10 mouse cellular contexts compared by ENCODE assay signal in the genomic region with DNA sequence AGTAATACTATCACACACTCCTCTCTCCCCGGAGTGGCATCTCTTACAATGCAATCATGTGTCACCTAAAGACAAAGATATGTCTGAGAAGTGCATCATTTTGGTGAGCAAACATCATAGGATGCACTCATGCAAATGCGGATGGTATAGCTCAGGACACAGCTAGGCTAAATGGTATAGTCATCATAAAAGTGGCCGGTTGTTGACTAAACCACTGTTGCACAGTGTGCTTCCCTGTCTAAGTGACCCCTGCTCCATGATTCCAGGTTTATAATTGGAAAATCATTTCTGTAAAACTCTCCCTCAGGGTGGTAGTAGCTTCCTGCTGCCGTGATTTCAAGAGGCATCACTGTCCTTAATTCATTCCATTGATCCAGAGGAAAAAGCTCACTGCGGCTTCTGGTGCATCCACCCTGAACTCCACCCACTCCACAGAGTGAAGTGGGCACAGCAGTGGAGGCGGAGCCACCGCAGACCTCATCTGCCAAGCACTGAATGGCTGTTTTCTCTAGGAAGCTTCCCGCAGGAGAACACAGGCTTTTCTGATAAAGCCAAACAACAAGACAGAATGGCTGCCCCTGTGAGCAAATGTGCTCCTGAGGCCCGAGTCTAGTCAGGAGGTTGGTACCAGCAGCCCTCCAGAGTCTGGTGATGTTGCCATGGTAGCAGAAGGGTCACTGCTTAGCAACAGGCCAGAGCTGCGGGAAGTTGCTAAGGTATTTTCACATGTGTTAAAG. TPM values are rescaled to one million over a fixed set of nuclear protein-coding genes. Genes with fewer than 3 reads are reported as not detected.
A peak's percentile ranks its signal among the peaks of the same experiment; 100 is the strongest.
DNase-seq lines count a peak whose midpoint lies in the region; ATAC-seq and TF ChIP-seq lines count a peak whose summit lies in the region.
"Had no signal": no experiment of that assay in that cellular context is flagged by ENCODE, and none has a peak within 500 bp of the region (broad histone marks: within the 10 kb centered on the region; RNA-seq: fewer than 3 reads in every experiment).

No protein-coding gene starts in this region.

- H3K9me3 ChIP-seq in stomach, embryonic 14.5 days (ENCODE audit: control insufficient read depth, low read depth, low read length): no peaks in the 10 kb centered on the region
- no peaks in the 10 kb centered on the region for H3K9me3 ChIP-seq in stomach, postnatal 0 days (ENCODE audit: control insufficient read depth, low read length)
- H3K9me3 ChIP-seq in hindbrain, embryonic 16.5 days (ENCODE audit: control insufficient read depth, low read length): no peaks in the 10 kb centered on the region
- H3K9me3 ChIP-seq in midbrain, embryonic 10.5 days (replicated peaks): no peaks in the 10 kb centered on the region
- H3K9me3 ChIP-seq in stomach, embryonic 16.5 days (replicated peaks; ENCODE audit: control insufficient read depth, low read length): no peaks in the 10 kb centered on the region
- no peaks in the 10 kb centered on the region; the same call in 1 of the 2 replicates for H3K9me3 ChIP-seq in heart, embryonic 11.5 days (replicated peaks; ENCODE audit: control insufficient read depth, low read length)

- no peak for DNase-seq in stomach, postnatal 0 days (ENCODE audit: low spot score)
- DNase-seq in midbrain, embryonic 10.5 days (ENCODE audit: low spot score): peak; percentile 37
- no peak for DNase-seq in urinary bladder, postnatal 4 days (ENCODE audit: low spot score in 2 of 2)
- no peak for DNase-seq in ovary, postnatal 10 days (ENCODE audit: low spot score)
- DNase-seq: heart, postnatal 4 days had no signal

- H3K27me3 ChIP-seq in stomach, embryonic 14.5 days (ENCODE audit: control insufficient read depth, insufficient read depth, low read length): no peaks in the 10 kb centered on the region
- H3K27me3 ChIP-seq in stomach, postnatal 0 days (ENCODE audit: control insufficient read depth, insufficient read depth, low read length): no peaks in the 10 kb centered on the region
- H3K27me3 ChIP-seq in hindbrain, embryonic 16.5 days (replicated peaks; ENCODE audit: control insufficient read depth, insufficient read depth, low read length): no peaks in the 10 kb centered on the region
- no peaks in the 10 kb centered on the region for H3K27me3 ChIP-seq in midbrain, embryonic 10.5 days (ENCODE audit: low read depth, poor library complexity, severe bottlenecking)
- no peaks in the 10 kb centered on the region for H3K27me3 ChIP-seq in stomach, embryonic 16.5 days (ENCODE audit: control insufficient read depth, insufficient read depth, low read length)
- H3K27me3 ChIP-seq in heart, embryonic 11.5 days (ENCODE audit: control insufficient read depth, insufficient read depth, low read length): no peaks in the 10 kb centered on the region

- no peak for TF ChIP-seq EP300 in stomach, postnatal 0 days (optimal IDR thresholded peaks at IDR 0.05)

- no peak for ATAC-seq in stomach, embryonic 14.5 days (ENCODE audit: insufficient number of reproducible peaks, insufficient read depth, low FRiP score, low read depth)
- no peak for ATAC-seq in stomach, postnatal 0 days (ENCODE audit: low FRiP score, low TSS enrichment)
- ATAC-seq in hindbrain, embryonic 16.5 days: peak; percentile 93
- ATAC-seq in stomach, embryonic 16.5 days (ENCODE audit: insufficient read depth, low FRiP score): no peak
- ATAC-seq in heart, embryonic 11.5 days (replicated peaks; ENCODE audit: insufficient number of reproducible peaks, low FRiP score, low TSS enrichment): no peak

- peak overlapping the region; percentile 2; the same call in 1 of the 2 replicates for H3K27ac ChIP-seq in stomach, embryonic 14.5 days (ENCODE audit: low read length)
- no peak overlapping the region for H3K27ac ChIP-seq in stomach, postnatal 0 days (replicated peaks)
- H3K27ac ChIP-seq in hindbrain, embryonic 16.5 days (ENCODE audit: low read depth, low read length): peak overlapping the region; percentile 80
- H3K27ac ChIP-seq in midbrain, embryonic 10.5 days (replicated peaks): peak overlapping the region; percentile 70
- 0 out of 2 replicates have a peak overlapping the region, but pooled peaks have one; percentile 23 for H3K27ac ChIP-seq in stomach, embryonic 16.5 days (ENCODE audit: low read length)
- H3K27ac ChIP-seq in heart, embryonic 11.5 days (ENCODE audit: low read depth, low read length): no peak overlapping the region
- H3K27ac ChIP-seq: macrophage had no signal

- H3K4me1 ChIP-seq in stomach, embryonic 14.5 days (ENCODE audit: control insufficient read depth, insufficient read depth, low read length): peaks cover 10% of the 10 kb centered on the region
- peaks cover 3% of the 10 kb centered on the region; the same call in 1 of the 2 replicates for H3K4me1 ChIP-seq in stomach, postnatal 0 days (replicated peaks; ENCODE audit: control insufficient read depth, insufficient read depth)
- H3K4me1 ChIP-seq in hindbrain, embryonic 16.5 days (ENCODE audit: control insufficient read depth, insufficient read depth, low read depth, low read length): peaks cover 28% of the 10 kb centered on the region
- H3K4me1 ChIP-seq in midbrain, embryonic 10.5 days: peaks cover 21% of the 10 kb centered on the region
- peaks cover 15% of the 10 kb centered on the region for H3K4me1 ChIP-seq in stomach, embryonic 16.5 days (ENCODE audit: control insufficient read depth, insufficient read depth, low read length)
- H3K4me1 ChIP-seq in heart, embryonic 11.5 days (ENCODE audit: control insufficient read depth, insufficient read depth, low read length): no peaks in the 10 kb centered on the region

- H3K4me2 ChIP-seq in stomach, embryonic 14.5 days (replicated peaks; ENCODE audit: low read depth, low read length): no peak overlapping the region
- no peak overlapping the region for H3K4me2 ChIP-seq in stomach, postnatal 0 days (replicated peaks; ENCODE audit: low read depth)
- peak overlapping the region; percentile 25 for H3K4me2 ChIP-seq in hindbrain, embryonic 16.5 days (ENCODE audit: low read length)
- no peak overlapping the region for H3K4me2 ChIP-seq in stomach, embryonic 16.5 days (ENCODE audit: low read depth, low read length)
- H3K4me2 ChIP-seq in heart, embryonic 11.5 days: no peak overlapping the region

- WGBS in stomach, embryonic 14.5 days: 63% methylated on average over 10 of the region's 10 CpGs
- 64% methylated on average over 10 of the region's 10 CpGs for WGBS in stomach, postnatal 0 days
- WGBS in hindbrain, embryonic 16.5 days: 29% methylated on average over 10 of the region's 10 CpGs
- WGBS in midbrain, embryonic 10.5 days: 64% methylated on average over 10 of the region's 10 CpGs
- WGBS in stomach, embryonic 16.5 days: 63% methylated on average over 10 of the region's 10 CpGs
- 67% methylated on average over 10 of the region's 10 CpGs for WGBS in heart, embryonic 11.5 days (ENCODE audit: insufficient replicate concordance)

- no peaks in the 10 kb centered on the region for H3K36me3 ChIP-seq in stomach, embryonic 14.5 days (ENCODE audit: control insufficient read depth, insufficient read depth, low read length)
- H3K36me3 ChIP-seq in stomach, postnatal 0 days (ENCODE audit: control insufficient read depth, insufficient read depth, low read length): no peaks in the 10 kb centered on the region
- H3K36me3 ChIP-seq in hindbrain, embryonic 16.5 days (ENCODE audit: control insufficient read depth, insufficient read depth, low read length): no peaks in the 10 kb centered on the region
- H3K36me3 ChIP-seq in midbrain, embryonic 10.5 days: no peaks in the 10 kb centered on the region
- H3K36me3 ChIP-seq in stomach, embryonic 16.5 days (ENCODE audit: control insufficient read depth, insufficient read depth, low read length): no peaks in the 10 kb centered on the region
- H3K36me3 ChIP-seq in heart, embryonic 11.5 days (ENCODE audit: control insufficient read depth, insufficient read depth, low read length): no peaks in the 10 kb centered on the region

- H3K4me3 ChIP-seq in stomach, embryonic 14.5 days (ENCODE audit: low read depth, low read length): no peak overlapping the region
- H3K4me3 ChIP-seq in stomach, postnatal 0 days (ENCODE audit: low read depth, low read length): no peak overlapping the region
- no peak overlapping the region for H3K4me3 ChIP-seq in hindbrain, embryonic 16.5 days (ENCODE audit: low read length)
- no peak overlapping the region for H3K4me3 ChIP-seq in midbrain, embryonic 10.5 days
- no peak overlapping the region for H3K4me3 ChIP-seq in stomach, embryonic 16.5 days (replicated peaks; ENCODE audit: low read length)
- H3K4me3 ChIP-seq in heart, embryonic 11.5 days (ENCODE audit: low read depth, low read length): no peak overlapping the region

- no peak overlapping the region for H3K9ac ChIP-seq in stomach, embryonic 14.5 days (replicated peaks; ENCODE audit: low read depth, low read length)
- H3K9ac ChIP-seq in stomach, postnatal 0 days (ENCODE audit: low read length): no peak overlapping the region
- H3K9ac ChIP-seq in hindbrain, embryonic 16.5 days (ENCODE audit: low read depth, low read length): peak overlapping the region; percentile 46; the same call in 1 of the 2 replicates
- H3K9ac ChIP-seq in stomach, embryonic 16.5 days (ENCODE audit: low read length): no peak overlapping the region
- H3K9ac ChIP-seq in heart, embryonic 11.5 days (ENCODE audit: low read depth, low read length): no peak overlapping the region

- no peak for TF ChIP-seq CTCF in stomach, postnatal 0 days (IDR thresholded peaks at IDR 0.05; ENCODE audit: low read depth)

RNA-seq across cellular contexts. Expression of gene Rpl10-ps3, which starts 38.9 kb away (rescaled TPM):
- polyA plus RNA-seq in stomach, embryonic 14.5 days (2014; fragmentation: Nextera tagmentation; extraction: Ambion mirVana): 361 and 375 TPM in 2 replicates
- 215 and 244 TPM in 2 replicates for polyA plus RNA-seq in stomach, postnatal 0 days (2015; fragmentation: Nextera tagmentation; extraction: Ambion mirVana)
- 106 and 154 TPM in 2 replicates for polyA plus RNA-seq in hindbrain, embryonic 16.5 days (2015; fragmentation: Nextera tagmentation; extraction: Ambion mirVana)
- 146 and 192 TPM in 2 replicates for polyA plus RNA-seq in midbrain, embryonic 10.5 days (2016; fragmentation: Nextera tagmentation; extraction: Ambion mirVana)
- polyA plus RNA-seq in stomach, embryonic 16.5 days (2015; fragmentation: Nextera tagmentation; extraction: Ambion mirVana): 229 and 338 TPM in 2 replicates
- 192 and 226 TPM in 2 replicates for polyA plus RNA-seq in heart, embryonic 11.5 days (2014; fragmentation: Nextera tagmentation; extraction: Ambion mirVana)

Comparison
In these comparisons a context has a peak if more than half of its experiments do, and no peak if none do; other contexts are left out.
1. H3K27ac ChIP-seq: peak in stomach, embryonic 14.5 days (single experiment), hindbrain, embryonic 16.5 days (single experiment), midbrain, embryonic 10.5 days (single experiment) and stomach, embryonic 16.5 days (single experiment); none in stomach, postnatal 0 days (single experiment) and heart, embryonic 11.5 days (single experiment).